In genomic region chr5:22757261-22757660, GRCm38 (mm10) we compare ENCODE assay signal across 17 mouse cellular contexts. TPM values are rescaled to one million over a fixed set of nuclear protein-coding genes. Genes with fewer than 3 reads are reported as not detected.
DNase-seq lines count a peak whose midpoint lies in the region; TF ChIP-seq lines count a peak whose summit lies in the region.
"Had no signal": no experiment of that assay in that cellular context is flagged by ENCODE, and none has a peak within 500 bp of the region (broad histone marks: within the 10 kb centered on the region; RNA-seq: fewer than 3 reads in every experiment).

No protein-coding gene starts in this region.

- H3K4me2 ChIP-seq in CH12.LX (ENCODE audit: insufficient read depth, low read depth, poor library complexity, severe bottlenecking), result no peak overlapping the region
- H3K4me2 ChIP-seq: embryonic facial prominence, embryonic 15.5 days; hindbrain, embryonic 15.5 days; midbrain, embryonic 12.5 days; neural tube, embryonic 13.5 days had no signal

- no peak for TF ChIP-seq EP300 in CH12.LX (IDR thresholded peaks at IDR 0.05; ENCODE audit: low read length)

- no peak for TF ChIP-seq POLR2A in CH12.LX (IDR thresholded peaks at IDR 0.05; ENCODE audit: low read depth, low read length)
- TF ChIP-seq POLR2A in brain, embryonic 14.5 days (IDR thresholded peaks at IDR 0.05; ENCODE audit: borderline replicate concordance, extremely low read depth, insufficient read depth, insufficient read length, poor library complexity, severe bottlenecking), result no peak

- no peak overlapping the region for H3K4me3 ChIP-seq in CH12.LX (replicated peaks in 1 of 3; ENCODE audit: low read depth in 2 of 3, low read length in 2 of 3, poor library complexity in 1 of 3)
- H3K4me3 ChIP-seq: embryonic facial prominence, embryonic 15.5 days; hindbrain, embryonic 15.5 days; midbrain, embryonic 12.5 days; neural tube, embryonic 13.5 days had no signal

- no peaks in the 10 kb centered on the region for H3K79me2 ChIP-seq in CH12.LX (replicated peaks; ENCODE audit: control insufficient read depth, extremely low read depth, insufficient read depth, poor library complexity, severe bottlenecking)

- intact Hi-C loops in heart, postnatal 36 days (cut with DNase I), result loop anchor here (5.0 kb wide), 1 partner anchor 470 kb away; no protein-coding TSS in a partner anchor

- in situ Hi-C loops in CH12.LX (cut with MboI; ENCODE audit: low pct_ligation_motif_present, low pct_unique_long_range_greater_than_20kb, low sequenced_read_pairs), result no loop called here

- dilution Hi-C loops in CH12.LX (cut with MboI; ENCODE audit: extremely low pct_ligation_motif_present, extremely low pct_unique_long_range_greater_than_20kb, low sequenced_read_pairs), result no loop called here

- H3K27me3 ChIP-seq in CH12.LX (replicated peaks), result no peaks in the 10 kb centered on the region
- H3K27me3 ChIP-seq: embryonic facial prominence, embryonic 15.5 days; hindbrain, embryonic 15.5 days; midbrain, embryonic 12.5 days; neural tube, embryonic 13.5 days had no signal

- H3K4me1 ChIP-seq in CH12.LX (ENCODE audit: control insufficient read depth in 1 of 2, insufficient read depth in 2 of 2), result no peaks in the 10 kb centered on the region
- H3K4me1 ChIP-seq: embryonic facial prominence, embryonic 15.5 days; hindbrain, embryonic 15.5 days; midbrain, embryonic 12.5 days; neural tube, embryonic 13.5 days had no signal

- peak; percentile 64 for TF ChIP-seq RAD21 in CH12.LX (IDR thresholded peaks at IDR 0.05; ENCODE audit: low read depth, low read length)

- H3K9me3 ChIP-seq in CH12.LX (replicated peaks; ENCODE audit: low read length), result no peaks in the 10 kb centered on the region
- H3K9me3 ChIP-seq: embryonic facial prominence, embryonic 15.5 days; hindbrain, embryonic 15.5 days; midbrain, embryonic 12.5 days; neural tube, embryonic 13.5 days had no signal

- no peaks in the 10 kb centered on the region for H3K36me3 ChIP-seq in CH12.LX (replicated peaks in 1 of 2; ENCODE audit: control insufficient read depth in 1 of 2, insufficient read depth in 1 of 2, low read length in 1 of 2)
- H3K36me3 ChIP-seq: embryonic facial prominence, embryonic 15.5 days; hindbrain, embryonic 15.5 days; midbrain, embryonic 12.5 days; neural tube, embryonic 13.5 days had no signal

- peak in 1 of 2 experiments; percentile 67; a peak in 2 of 4 replicates for TF ChIP-seq CTCF in CH12.LX (conservative IDR thresholded peaks at IDR 0.05 in 1 of 2, IDR thresholded peaks at IDR 0.05 in 1 of 2; ENCODE audit: low read depth in 2 of 2, low read length in 2 of 2)
- TF ChIP-seq CTCF in brain, embryonic 14.5 days (IDR thresholded peaks at IDR 0.05; ENCODE audit: borderline replicate concordance, extremely low read depth, insufficient read depth, insufficient read length), result peak; percentile 56

- H3K27ac ChIP-seq in CH12.LX (ENCODE audit: insufficient read depth, low read depth), result no peak overlapping the region
- H3K27ac ChIP-seq: embryonic facial prominence, embryonic 15.5 days; hindbrain, embryonic 15.5 days; midbrain, embryonic 12.5 days; neural tube, embryonic 13.5 days had no signal

- DNase-seq in heart, adult 11 months, result peak; percentile 11
- DNase-seq in heart, postnatal 36 days, result no peak
- peak; percentile 8 to 23 for DNase-seq in layer of hippocampus, postnatal 10 days (ENCODE audit: low spot score in 2 of 2)
- no peak for DNase-seq in layer of hippocampus, adult 11-12 months (ENCODE audit: low spot score)
- DNase-seq in CH12.LX (ENCODE audit: extremely low read depth), result no peak
- peak; percentile 42 for DNase-seq in brain, embryonic 14.5 days (ENCODE audit: low read depth)
- DNase-seq in ovary, adult 18-20 months (ENCODE audit: low spot score), result no peak
- DNase-seq: adrenal gland, postnatal 14 days; cerebellum, adult 11 months; heart, adult 18-20 months; lung, adult 18-20 months; right cerebral cortex, postnatal 25 days; thymus, postnatal 25 days had no signal

- no peak overlapping the region for H3K9ac ChIP-seq in CH12.LX (ENCODE audit: insufficient read depth, low read depth)
- H3K9ac ChIP-seq: embryonic facial prominence, embryonic 15.5 days; hindbrain, embryonic 15.5 days; midbrain, embryonic 12.5 days; neural tube, embryonic 13.5 days had no signal

TF ChIP-seq in CH12.LX, 34 proteins besides CTCF, POLR2A, EP300 and RAD21:
- TF ChIP-seq ZNF384 (IDR thresholded peaks at IDR 0.05; ENCODE audit: low read depth, low read length) (no peak), SMC3 (IDR thresholded peaks at IDR 0.05; ENCODE audit: low read depth, low read length) (peak; percentile 38), KAT2A (IDR thresholded peaks at IDR 0.05; ENCODE audit: insufficient replicate concordance, low read length) (no peak), ZC3H11A (IDR thresholded peaks at IDR 0.05; ENCODE audit: low read depth, low read length) (no peak)

RNA-seq across cellular contexts. Expression of gene Lhfpl3, which starts 11.4 kb away (rescaled TPM):
- not detected for total RNA-seq in heart, postnatal 36 days (2021)
- 10 to 100 TPM; 29.5 to 31.1 TPM for total RNA-seq in layer of hippocampus, postnatal 10 days (2021)
- total RNA-seq in CH12.LX (2012; rRNA removed) (0.08 and 0.13 TPM in 2 replicates), CH12.LX (2014; rRNA removed) (0.11 TPM in 1 of 2 replicates, not detected in the other)
- polyA plus RNA-seq in CH12.LX (2012; ENCODE audit: insufficient read length, low read depth), result not detected in 2 replicates
- polyA plus RNA-seq in brain, embryonic 14.5 days (2012; rRNA removed), result 7.0 and 10.0 TPM in 2 replicates
- total RNA-seq: heart, adult 18-20 months had no signal

Comparison
In these comparisons a context has a peak if more than half of its experiments do, and no peak if none do; other contexts are left out.
1. DNase-seq: peak in heart, adult 11 months (single experiment), layer of hippocampus, postnatal 10 days (2 of 2) and brain, embryonic 14.5 days (single experiment); none in heart, postnatal 36 days (0 of 2), layer of hippocampus, adult 11-12 months (single experiment), CH12.LX (single experiment) and ovary, adult 18-20 months (single experiment).
2. RNA of gene Lhfpl3, which starts 11.4 kb away (total RNA-seq): 29.5 to 31.1 TPM in layer of hippocampus, postnatal 10 days; 0.08 to 0.13 TPM in CH12.LX and not detected in heart, postnatal 36 days; every median in the first group is over 10 times any median in the second.